Mouse (Mus musculus): Measurements from ENCODE around the gene Lce3a.

- no peak for TF ChIP-seq CTCF (IDR thresholded peaks at IDR 0.05; ENCODE audit: low read depth)
- no peak for TF ChIP-seq EP300 (optimal IDR thresholded peaks at IDR 0.05)
Measured at GRCm38 (mm10) chr3:92894489-92894888, 31.5 kb downstream of the Lce3a start.
